Mouse (Mus musculus) left cerebral cortex, postnatal 25 days (tissue): ENCODE data around the gene Gm10696. TPM values are rescaled to one million over a fixed set of nuclear protein-coding genes. Genes with fewer than 3 reads are reported as not detected.
"Not testable (repeated sequence)": the region's sequence is repeated elsewhere in the genome, so short reads cannot be mapped to it uniquely, and the experiment has no call there.

Experiments used
- DNase-seq, 2 experiments: peaks; one replicate each; pipeline ENCODE4 v3.0.0; 2022; ENCODE audit warnings: low spot score in 2 of 2, mixed read lengths in 1 of 2
- intact Hi-C: fragments of 180-260 bp; cut with DNase I; formaldehyde crosslinking; loops from one replicate; pipeline ENCODE4 v1.15.1; 2025
- total RNA-seq, 2 experiments: library from RNA; stranded (reverse); gene quantifications; 2 replicates each; pipeline ENCODE4 v1.2.3; 2021

Gm10696 gene
- total RNA-seq, result not detected

DNA sequence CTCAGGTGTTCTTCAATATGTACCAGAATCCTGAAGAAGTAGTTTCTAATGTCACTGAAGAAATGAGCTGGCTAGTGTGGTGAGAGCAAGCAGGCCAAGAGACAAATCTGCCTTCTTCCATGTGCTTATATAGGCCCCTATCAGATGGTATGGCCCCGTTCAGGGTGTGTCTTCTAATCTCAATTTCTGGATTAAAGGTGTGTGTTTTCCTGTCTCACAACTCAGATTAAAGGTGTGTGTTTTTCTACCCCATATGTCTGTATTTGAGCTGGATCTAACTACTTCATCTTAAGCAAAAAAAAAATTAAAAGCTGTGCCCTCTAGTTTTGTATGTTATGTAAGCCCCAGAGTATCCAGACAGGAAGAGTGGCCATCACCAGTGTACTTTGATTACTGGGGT is at the start of gene Gm10696:
TSS of gene Gm10696 (minus strand) at position 101 of the 400 bp plus-strand sequence.
- DNase-seq, intact Hi-C loops: not testable (repeated sequence)

DNA sequence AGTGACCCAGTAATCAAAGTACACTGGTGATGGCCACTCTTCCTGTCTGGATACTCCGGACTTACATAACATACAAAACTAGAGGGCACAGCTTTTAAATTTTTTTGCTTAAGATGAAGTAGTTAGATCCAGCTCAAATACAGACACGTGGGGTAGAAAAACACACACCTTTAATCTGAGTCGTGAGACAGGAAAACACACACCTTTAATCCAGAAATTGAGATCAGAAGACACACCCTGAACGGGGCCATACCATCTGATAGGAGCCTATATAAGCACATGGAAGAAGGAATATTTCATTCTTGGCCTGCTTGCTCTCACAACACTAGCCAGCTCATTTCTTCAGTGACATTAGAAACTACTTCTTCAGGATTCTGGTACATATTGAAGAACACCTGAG is 18.4 kb upstream of the Gm10696 start, which contains the start of gene Gm5286:
TSS of gene Gm5286 (plus strand) at position 301 of the 400 bp plus-strand sequence.
- intact Hi-C loops, DNase-seq: not testable (repeated sequence)

DNA sequence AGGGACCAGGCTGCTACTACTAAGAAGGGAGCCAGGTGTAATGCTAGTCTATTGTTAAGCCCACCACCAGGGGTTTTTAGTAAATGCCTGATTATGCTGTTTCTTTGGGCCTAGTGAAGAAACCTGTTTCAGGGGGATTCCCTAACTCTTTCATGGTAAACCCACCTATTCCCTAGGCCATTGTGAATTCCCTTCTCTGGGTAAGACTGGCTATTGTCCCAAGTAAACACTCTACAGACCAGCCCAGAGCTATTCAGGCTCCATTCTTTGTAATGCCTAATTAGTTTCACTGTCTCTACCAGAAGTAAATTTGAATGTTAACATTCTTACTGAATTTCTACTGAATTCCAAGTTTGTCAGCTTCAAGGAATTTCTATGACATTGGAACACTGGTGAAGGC is 10.6 kb downstream of the Gm10696 start:
- DNase-seq, intact Hi-C loops: not testable (repeated sequence)

Other genes starting within 250 kb of the Gm10696 start
- not detected for gene Gm9117, start 234.7 kb downstream of the Gm10696 start, total RNA-seq
- gene Tdpoz5, start 216.9 kb downstream of the Gm10696 start, total RNA-seq, result not detected
- gene Gm9125, start 123.3 kb downstream of the Gm10696 start, total RNA-seq, result not detected
- not detected for gene Gm10697, start 105.5 kb downstream of the Gm10696 start, total RNA-seq
- gene Gm5286, start 18.5 kb upstream of the Gm10696 start, total RNA-seq, result not detected
- gene Gm4778, start 85.8 kb upstream of the Gm10696 start, total RNA-seq, result not detected
- gene Them4, start 131.9 kb upstream of the Gm10696 start, total RNA-seq, result 10 to 100 TPM; 20.5 to 21.5 TPM
- not detected for gene Them5, start 163.9 kb upstream of the Gm10696 start, total RNA-seq
- under 1 TPM; 0.64 to 0.76 TPM for gene C2cd4d, start 184.2 kb upstream of the Gm10696 start, total RNA-seq
- gene Rorc, start 194.6 kb upstream of the Gm10696 start, total RNA-seq, result under 1 TPM; 0.21 to 0.60 TPM
- 1 to 10 TPM in 1 of 2 experiments, under 1 TPM in 1; 0.87 to 1.4 TPM for gene Lingo4, start 220.3 kb upstream of the Gm10696 start, total RNA-seq
- 10 to 100 TPM; 35.1 to 37.9 TPM for gene Tdrkh, start 235.1 kb upstream of the Gm10696 start, total RNA-seq